Mouse (Mus musculus) E14TG2a.4 (cell line): Measurements from ENCODE around the gene Stx16.

Experiments used
- H3K27me3 ChIP-seq: 2 replicates; pipeline ENCODE4 v1.6.1; 2014; ENCODE audit warnings: low read length, control low read depth; ENCODE audit not compliant: insufficient read depth
- H3K36me3 ChIP-seq: 2 replicates; pipeline ENCODE4 v1.6.1; 2014; ENCODE audit warnings: low read length, control low read depth; ENCODE audit not compliant: insufficient read depth
- H3K4me1 ChIP-seq: replicated peaks from 2 replicates; pipeline ENCODE4 v1.6.1; 2014; ENCODE audit warnings: low read depth, low read length, control low read depth
- H3K4me3 ChIP-seq: replicated peaks from 2 replicates; pipeline ENCODE4 v1.5.1; 2014; ENCODE audit warnings: mild to moderate bottlenecking, low read length
- H3K9me3 ChIP-seq: 2 replicates; pipeline ENCODE4 v1.6.1; 2014; ENCODE audit warnings: low read length, control low read depth
- CTCF ChIP-seq: conservative IDR thresholded peaks from 2 replicates; pipeline ENCODE4 v1.5.1; 2014; ENCODE audit warnings: low read length
- NANOG ChIP-seq: IDR thresholded peaks from 2 replicates; pipeline ENCODE4 v1.6.1; 2014; ENCODE audit warnings: borderline replicate concordance, low read length, mixed read lengths
- POU5F1 ChIP-seq: IDR thresholded peaks from 2 replicates; pipeline ENCODE4 v1.6.1; 2014; ENCODE audit warnings: low read length, borderline replicate concordance

Stx16 gene

DNA sequence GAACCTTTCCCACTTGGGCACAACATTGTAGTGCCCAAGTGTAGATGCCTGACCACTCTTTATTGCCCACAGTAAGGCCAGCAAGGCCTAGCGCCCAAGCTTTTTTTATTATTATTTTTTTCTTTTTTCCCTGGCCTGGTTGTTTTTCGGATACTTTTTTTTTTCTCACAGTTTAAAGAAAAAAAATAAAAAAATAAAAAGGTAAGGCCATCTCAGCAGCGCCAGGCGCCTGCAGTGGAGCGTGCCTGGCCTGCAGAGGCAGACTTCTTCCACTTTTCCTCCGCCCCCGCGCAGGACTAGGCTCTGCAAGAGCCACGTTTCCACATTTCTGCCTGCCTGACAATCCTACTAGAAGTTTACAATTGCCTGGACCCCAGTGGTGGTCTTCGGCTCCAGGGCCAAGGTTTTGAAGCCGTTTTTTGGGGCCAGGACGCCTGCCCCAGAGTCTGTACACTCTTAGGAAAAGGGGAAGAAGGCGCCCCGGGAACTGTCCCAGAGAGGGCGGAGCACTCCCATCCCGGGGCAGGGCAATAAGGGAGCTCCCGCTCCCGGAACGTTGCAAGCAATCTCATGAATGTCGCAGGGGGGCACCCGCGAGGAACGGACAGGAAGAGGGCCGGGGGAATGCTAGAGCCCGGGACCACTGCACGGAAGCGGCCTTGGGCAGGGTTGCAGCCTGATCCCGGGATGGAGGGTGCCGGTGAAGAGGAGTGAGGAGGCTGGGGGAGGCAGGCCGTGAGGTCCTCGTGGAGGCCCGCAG, at the start of gene Stx16:
Gene Stx16 (plus strand): TSS at position 636 of the 760 bp plus-strand sequence.
- TF ChIP-seq NANOG (no peak), POU5F1 (peak; percentile 75; the same call in 1 of the 2 replicates)
- Histone ChIP-seq H3K4me3 (peak within 1 kb of the TSS; percentile 95), H3K9me3 (no peaks in the 10 kb centered on the region), H3K4me1 (peaks cover 36% of the 10 kb centered on the region), H3K36me3 (no peaks in the 10 kb centered on the region), H3K27me3 (peaks cover 11% of the 10 kb centered on the region; the same call in 1 of the 2 replicates)

DNA sequence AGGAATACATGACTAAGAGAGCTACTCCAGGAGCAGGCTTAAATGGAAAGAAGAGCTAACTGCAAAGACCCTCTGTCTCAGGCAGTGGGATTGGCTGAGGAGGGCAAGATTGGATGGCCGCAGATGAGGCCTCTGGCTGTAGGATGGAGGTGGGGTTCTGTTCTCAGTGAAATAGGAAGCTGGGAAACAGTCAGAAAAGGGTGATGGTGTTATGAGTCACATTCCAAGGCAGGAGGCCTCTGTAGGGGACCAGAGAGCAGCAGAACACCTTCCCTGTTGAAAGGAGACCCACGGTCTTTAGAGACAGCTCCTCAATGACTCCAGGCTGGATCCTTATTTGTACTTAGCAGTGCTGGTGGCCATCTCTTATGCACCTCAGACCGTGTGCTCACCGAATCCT, 49.7 kb upstream of the Stx16 start:
- no peak overlapping the region for H3K4me3 ChIP-seq
- TF ChIP-seq CTCF (no peak), NANOG (no peak), POU5F1 (no peak)
- H3K4me1 ChIP-seq, result no peaks in the 10 kb centered on the region
- H3K27me3 ChIP-seq, result peaks cover 9% of the 10 kb centered on the region; the same call in 1 of the 2 replicates
- H3K9me3 ChIP-seq, result 0 out of 2 replicates have a peak, but pooled peaks cover 4% of the 10 kb centered on the region
- H3K36me3 ChIP-seq, result no peaks in the 10 kb centered on the region

DNA sequence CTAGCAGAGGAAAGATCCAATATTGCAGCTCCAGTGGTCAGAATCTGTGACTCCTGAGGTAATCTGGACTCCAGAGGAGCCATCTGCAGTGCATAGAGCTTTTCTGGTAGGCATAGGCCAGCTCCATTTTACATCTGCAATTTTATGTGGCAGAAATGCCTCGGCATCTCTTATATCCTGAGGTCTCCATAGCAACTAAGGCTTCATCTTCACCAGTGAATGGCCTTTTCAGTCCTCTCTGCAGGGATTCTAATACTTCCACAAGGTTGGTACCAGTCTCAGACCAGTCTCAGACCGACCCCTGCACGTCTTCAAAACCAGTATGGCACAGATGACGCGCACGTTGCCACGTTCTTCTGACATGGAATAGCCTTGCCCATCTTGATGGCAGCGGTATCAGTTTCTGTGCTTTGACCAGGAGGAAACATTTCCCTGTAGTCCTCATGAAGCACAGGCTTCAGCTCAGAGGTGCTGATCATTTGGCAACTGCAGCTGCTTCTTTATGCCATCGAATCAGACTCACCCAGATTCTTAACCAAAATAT, 42.8 kb upstream of the Stx16 start:
- H3K27me3 ChIP-seq, result no peaks in the 10 kb centered on the region
- TF ChIP-seq POU5F1 (no peak), NANOG (no peak), CTCF (no peak)
- no peak overlapping the region for H3K4me3 ChIP-seq
- H3K4me1 ChIP-seq, result no peaks in the 10 kb centered on the region
- H3K9me3 ChIP-seq, result no peaks in the 10 kb centered on the region
- H3K36me3 ChIP-seq, result no peaks in the 10 kb centered on the region

DNA sequence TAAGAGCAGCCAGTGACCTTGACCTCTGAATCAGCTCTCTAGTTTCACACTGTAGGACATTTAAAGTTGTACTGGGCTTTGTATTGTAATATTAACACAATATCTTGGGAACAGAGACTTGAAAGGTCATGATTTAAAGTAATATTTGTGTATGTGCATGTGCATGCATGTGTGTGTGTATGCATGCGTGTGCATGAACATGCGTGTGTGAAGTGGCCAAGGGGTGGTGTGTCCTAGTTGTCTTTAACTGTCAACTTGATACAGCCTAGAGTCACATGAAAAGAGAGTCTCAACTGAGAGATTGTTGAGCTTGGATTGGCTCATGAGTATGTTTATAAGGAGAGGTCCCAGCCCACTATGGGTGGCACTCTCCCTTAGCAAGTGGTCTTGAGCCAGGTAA, 28.5 kb upstream of the Stx16 start:
- Histone ChIP-seq H3K36me3 (no peaks in the 10 kb centered on the region), H3K4me1 (peaks cover 39% of the 10 kb centered on the region), H3K27me3 (peaks cover 9% of the 10 kb centered on the region), H3K4me3 (no peak overlapping the region), H3K9me3 (peaks cover 21% of the 10 kb centered on the region)
- TF ChIP-seq CTCF (no peak), POU5F1 (no peak), NANOG (no peak)

DNA sequence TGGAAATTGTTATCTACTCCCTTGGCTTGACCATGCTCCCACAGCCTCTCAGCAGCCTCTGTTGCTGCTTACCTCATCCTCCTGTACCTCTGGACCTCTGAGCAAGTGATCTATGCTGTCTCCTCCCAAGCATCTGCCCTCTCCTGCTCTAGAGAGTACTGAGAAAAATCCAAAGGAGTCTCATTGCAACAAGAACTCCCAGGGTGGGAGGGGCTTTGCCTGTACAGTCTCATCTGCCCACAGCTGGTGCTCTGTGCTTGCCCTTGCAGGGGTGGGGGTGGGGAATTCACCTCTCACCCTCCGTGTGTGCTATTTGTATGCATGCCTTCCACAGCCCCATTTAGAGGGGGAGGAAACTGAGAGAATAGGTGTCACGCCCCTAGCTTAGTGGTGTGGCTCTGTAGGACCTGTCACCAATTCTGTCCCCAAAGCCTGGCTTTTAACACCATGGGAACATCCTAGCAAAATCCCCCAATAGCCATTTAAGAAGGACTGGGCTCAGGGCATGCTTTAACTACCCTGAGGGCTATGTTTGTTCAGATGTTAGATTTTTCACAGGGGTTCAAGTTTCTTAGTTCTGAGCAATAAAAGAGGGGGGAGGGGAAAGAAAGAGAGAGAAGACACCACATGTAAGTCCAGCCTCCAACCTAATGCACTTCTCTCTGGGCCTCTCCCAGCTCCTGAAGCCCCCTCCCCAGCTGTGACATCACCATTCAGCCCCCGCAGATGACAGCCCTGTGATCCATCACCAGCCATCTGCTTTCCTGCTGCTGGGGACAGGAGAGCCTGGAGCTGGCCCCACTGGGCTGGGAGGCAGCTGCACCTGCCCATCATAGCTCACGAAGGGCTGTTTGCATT, 26.4 kb upstream of the Stx16 start:
- TF ChIP-seq POU5F1 (no peak), NANOG (no peak), CTCF (no peak)
- Histone ChIP-seq H3K27me3 (peaks cover 22% of the 10 kb centered on the region), H3K4me1 (peaks cover 42% of the 10 kb centered on the region), H3K4me3 (peak overlapping the region; percentile 20; the same call in 1 of the 2 replicates), H3K36me3 (no peaks in the 10 kb centered on the region), H3K9me3 (peaks cover 21% of the 10 kb centered on the region)

DNA sequence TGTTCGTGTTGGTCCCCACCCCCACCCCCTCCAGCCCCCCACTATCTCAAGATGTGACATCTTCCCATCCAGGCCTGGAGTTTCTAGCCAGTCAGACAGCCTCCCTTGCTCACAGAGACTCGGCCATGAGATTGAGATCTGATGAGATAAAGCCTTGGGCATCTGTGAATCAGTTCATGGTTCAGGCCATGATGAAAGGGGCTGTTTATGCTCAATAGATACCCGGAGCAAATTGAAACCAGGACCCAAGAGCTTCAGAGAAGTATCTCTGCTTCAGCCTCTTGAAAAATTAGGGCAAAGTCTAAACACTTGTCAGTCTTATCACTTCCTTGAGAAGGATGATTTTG, 25.8 kb upstream of the Stx16 start:
- Histone ChIP-seq H3K36me3 (no peaks in the 10 kb centered on the region), H3K4me3 (no peak overlapping the region), H3K4me1 (peaks cover 42% of the 10 kb centered on the region), H3K27me3 (peaks cover 22% of the 10 kb centered on the region), H3K9me3 (peaks cover 21% of the 10 kb centered on the region)
- no peak for TF ChIP-seq CTCF
- no peak for TF ChIP-seq POU5F1
- no peak for TF ChIP-seq NANOG

DNA sequence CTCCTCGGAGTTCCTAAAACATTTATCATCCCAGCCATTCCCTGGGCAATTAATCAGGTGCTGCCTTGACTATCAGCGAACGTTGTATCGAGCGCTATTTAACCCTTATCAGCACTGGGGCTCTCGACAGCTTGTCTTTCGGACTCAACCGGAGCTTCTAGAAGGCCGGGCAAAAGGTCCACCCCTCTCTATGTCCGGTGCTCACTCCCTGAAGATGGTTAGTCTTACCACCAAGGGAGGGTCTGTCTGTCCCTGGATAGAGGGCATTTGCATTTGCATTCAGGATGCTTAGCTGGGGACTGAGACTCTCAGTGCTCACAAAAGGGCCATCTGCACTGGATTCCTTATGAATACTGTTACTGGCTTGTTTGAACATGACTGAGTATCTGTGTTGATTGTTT, 25.0 kb upstream of the Stx16 start:
- H3K4me1 ChIP-seq, result peaks cover 45% of the 10 kb centered on the region
- H3K4me3 ChIP-seq, result no peak overlapping the region
- H3K27me3 ChIP-seq, result peaks cover 22% of the 10 kb centered on the region
- no peak for TF ChIP-seq NANOG
- no peak for TF ChIP-seq CTCF
- TF ChIP-seq POU5F1, result no peak
- H3K36me3 ChIP-seq, result no peaks in the 10 kb centered on the region
- H3K9me3 ChIP-seq, result peaks cover 21% of the 10 kb centered on the region

DNA sequence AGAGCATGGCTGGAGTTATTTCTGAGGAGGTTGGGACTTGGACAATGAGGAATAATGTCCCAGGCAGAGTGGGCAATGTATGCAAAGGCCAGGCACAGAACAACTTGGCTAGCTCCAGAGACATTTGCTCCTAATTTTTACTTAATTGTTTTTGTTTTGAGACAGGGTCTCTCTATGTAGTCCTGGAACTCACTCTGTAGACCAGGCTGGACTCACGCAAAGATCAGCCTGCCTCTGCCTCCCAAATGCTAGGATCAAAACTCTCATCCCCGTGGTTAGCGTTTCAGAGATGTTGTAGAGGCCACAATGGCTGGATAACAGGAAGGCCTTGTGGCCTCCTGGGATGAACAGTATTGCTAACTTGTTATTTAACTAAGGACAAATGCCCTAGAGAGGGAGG, 21.6 kb upstream of the Stx16 start:
- TF ChIP-seq CTCF, result no peak
- no peak for TF ChIP-seq POU5F1
- TF ChIP-seq NANOG, result no peak
- no peaks in the 10 kb centered on the region for H3K36me3 ChIP-seq
- H3K27me3 ChIP-seq, result peaks cover 40% of the 10 kb centered on the region
- peaks cover 38% of the 10 kb centered on the region for H3K4me1 ChIP-seq
- no peaks in the 10 kb centered on the region for H3K9me3 ChIP-seq
- no peak overlapping the region for H3K4me3 ChIP-seq
